Mouse (Mus musculus) small intestine, adult 2 months (tissue): ENCODE results near the gene Snorc.

Experiments used
- CTCF ChIP-seq: fragments of 200-500 bp; IDR thresholded peaks from 2 replicates; pipeline ENCODE4 v1.5.1; 2012; ENCODE audit warnings: low read depth, mild to moderate bottlenecking, control low read depth, inconsistent platforms, low read length, moderate library complexity, mixed read lengths; ENCODE audit not compliant: insufficient replicate concordance, insufficient read length; ENCODE audit errors: extremely low read depth
- POLR2A ChIP-seq: fragments of 200-500 bp; IDR thresholded peaks from 2 replicates; pipeline ENCODE4 v1.6.1; 2012; ENCODE audit warnings: low read depth, mild to moderate bottlenecking, control low read depth, inconsistent platforms, low read length, moderate library complexity

DNA sequence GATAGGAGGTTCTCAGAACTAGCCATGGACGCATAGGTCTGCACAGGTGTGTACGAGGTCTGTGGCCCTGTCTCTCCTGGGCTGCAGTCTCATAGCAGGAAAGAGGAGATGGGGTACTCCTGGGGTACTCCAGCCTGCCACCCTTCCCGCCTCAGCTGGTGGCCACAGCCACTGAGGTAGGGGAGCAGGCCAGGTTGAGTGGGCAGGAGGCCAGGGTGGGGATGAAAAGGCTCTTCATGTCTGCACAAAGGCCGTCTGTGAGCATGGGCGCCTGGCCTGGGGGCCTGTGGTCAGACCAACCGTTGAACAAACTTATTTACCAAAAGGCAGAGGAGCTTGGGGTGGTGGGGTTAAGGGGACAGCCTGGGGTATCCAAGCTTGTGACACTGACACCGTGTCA lies 1.8 kb downstream of the Snorc start:
- TF ChIP-seq CTCF: no peak
- TF ChIP-seq POLR2A: no peak
